Mouse (Mus musculus) liver, embryonic 16.5 days (tissue): ENCODE results near the gene Kif18b. TPM values are rescaled to one million over a fixed set of nuclear protein-coding genes. Genes with fewer than 3 reads are reported as not detected.
A peak's percentile ranks its signal among the peaks of the same experiment; 100 is the strongest.

ENCODE experiments used
- ATAC-seq: fragments of 200-750 bp; cut with Nextera tagmentation; 2 replicates; pipeline ENCODE4 v1.8.0; 2017; ENCODE audit warnings: low read depth, mild to moderate bottlenecking, moderate number of reproducible peaks, moderate library complexity
- H3K27ac ChIP-seq: fragments of 300-500 bp; sonication (generic); 2 replicates; pipeline ENCODE4 v1.5.1; 2014; ENCODE audit warnings: mild to moderate bottlenecking, low read length
- H3K27me3 ChIP-seq: fragments of 300-500 bp; sonication (generic); 2 replicates; pipeline ENCODE4 v1.6.1; 2014; ENCODE audit warnings: low read depth, low read length, mixed read lengths; ENCODE audit not compliant: control insufficient read depth, insufficient read depth
- H3K36me3 ChIP-seq: fragments of 300-500 bp; sonication (generic); 2 replicates; pipeline ENCODE4 v1.6.1; 2014; ENCODE audit warnings: mild to moderate bottlenecking; ENCODE audit not compliant: control insufficient read depth, insufficient read depth
- H3K4me1 ChIP-seq: fragments of 300-500 bp; sonication (generic); 2 replicates; pipeline ENCODE4 v1.6.1; 2014; ENCODE audit warnings: low read depth, low read length, mixed read lengths; ENCODE audit not compliant: control insufficient read depth
- H3K4me2 ChIP-seq: fragments of 300-500 bp; sonication (generic); 2 replicates; pipeline ENCODE4 v1.6.1; 2014; ENCODE audit warnings: low read depth, low read length, mixed read lengths
- H3K4me3 ChIP-seq: fragments of 300-500 bp; sonication (generic); 2 replicates; pipeline ENCODE4 v1.5.1; 2014; ENCODE audit warnings: low read depth, mild to moderate bottlenecking, low read length
- H3K9ac ChIP-seq: fragments of 300-500 bp; sonication (generic); 2 replicates; pipeline ENCODE4 v1.6.1; 2014; ENCODE audit warnings: low read depth, low read length
- H3K9me3 ChIP-seq: fragments of 300-500 bp; sonication (generic); replicated peaks from 2 replicates; pipeline ENCODE4 v1.6.1; 2016; ENCODE audit warnings: low read length; ENCODE audit not compliant: control insufficient read depth
- WGBS: fragments of 180-500 bp; shearing (Covaris S2); extraction: QIAGEN DNeasy Blood & Tissue Kit; methylation state at CpG from one replicate; pipeline ENCODE4 v1.1.7; 2014; ENCODE audit not compliant: insufficient replicate concordance; 5-methylcytosine and 5-hydroxymethylcytosine counted together
- polyA plus RNA-seq: library from polyadenylated mRNA; unstranded; fragments of >200 nt; fragmentation: Nextera tagmentation; extraction: Ambion mirVana; gene quantifications from 2 replicates; pipeline ENCODE4 v1.2.1, GENCODE M21; 2015

The Kif18b gene
- polyA plus RNA-seq, 1 experiment from 2014 or later = 11.0 TPM

GRCm38 (mm10) chr11:102945306-102946264 is 20.7 kb upstream of the Kif18b start:
- H3K4me2 ChIP-seq = peak overlapping the region; percentile 46; the same call in 1 of the 2 replicates
- no peak for ATAC-seq
- WGBS = 3% methylated on average over 54 of the region's 54 CpGs
- H3K27me3 ChIP-seq = peaks cover 81% of the 10 kb centered on the region
- H3K4me1 ChIP-seq = peaks cover 11% of the 10 kb centered on the region
- no peaks in the 10 kb centered on the region for H3K9me3 ChIP-seq
- H3K27ac ChIP-seq = no peak overlapping the region
- H3K4me3 ChIP-seq = no peak overlapping the region; the same call in 1 of the 2 replicates
- H3K9ac ChIP-seq = no peak overlapping the region
- H3K36me3 ChIP-seq = no peaks in the 10 kb centered on the region

GRCm38 (mm10) chr11:102941236-102941635 is 16.3 kb upstream of the Kif18b start:
- H3K27me3 ChIP-seq = peaks cover 62% of the 10 kb centered on the region
- WGBS = 37% methylated on average over 6 of the region's 6 CpGs

GRCm38 (mm10) chr11:102939024-102939675 is 14.2 kb upstream of the Kif18b start:
- Histone ChIP-seq H3K36me3 (no peaks in the 10 kb centered on the region), H3K9ac (no peak overlapping the region), H3K27ac (no peak overlapping the region), H3K4me1 (no peaks in the 10 kb centered on the region; the same call in 1 of the 2 replicates), H3K4me2 (no peak overlapping the region), H3K27me3 (peaks cover 44% of the 10 kb centered on the region), H3K4me3 (no peak overlapping the region), H3K9me3 (no peaks in the 10 kb centered on the region)
- 15% methylated on average over 13 of the region's 13 CpGs for WGBS
- ATAC-seq = no peak

More at GRCm38 (mm10) chr11:102941236-102941635, 16.3 kb upstream of the Kif18b start:
- H3K4me1 ChIP-seq = peaks cover 4% of the 10 kb centered on the region
- no peak for ATAC-seq
- H3K4me3 ChIP-seq = no peak overlapping the region
- no peaks in the 10 kb centered on the region for H3K36me3 ChIP-seq
- no peaks in the 10 kb centered on the region for H3K9me3 ChIP-seq
- H3K9ac ChIP-seq = no peak overlapping the region
- H3K27ac ChIP-seq = no peak overlapping the region
- H3K4me2 ChIP-seq = no peak overlapping the region

- no peak overlapping the region for H3K9ac ChIP-seq
- H3K4me1 ChIP-seq = no peaks in the 10 kb centered on the region; the same call in 1 of the 2 replicates
- peaks cover 31% of the 10 kb centered on the region for H3K27me3 ChIP-seq
- H3K4me3 ChIP-seq = no peak overlapping the region
- 50% methylated on average over 3 of the region's 3 CpGs for WGBS
- ATAC-seq = no peak
- H3K4me2 ChIP-seq = no peak overlapping the region
- no peak overlapping the region for H3K27ac ChIP-seq
- H3K9me3 ChIP-seq = no peaks in the 10 kb centered on the region
- no peaks in the 10 kb centered on the region for H3K36me3 ChIP-seq
Measured at GRCm38 (mm10) chr11:102937529-102938182, 12.7 kb upstream of the Kif18b start.

DNA sequence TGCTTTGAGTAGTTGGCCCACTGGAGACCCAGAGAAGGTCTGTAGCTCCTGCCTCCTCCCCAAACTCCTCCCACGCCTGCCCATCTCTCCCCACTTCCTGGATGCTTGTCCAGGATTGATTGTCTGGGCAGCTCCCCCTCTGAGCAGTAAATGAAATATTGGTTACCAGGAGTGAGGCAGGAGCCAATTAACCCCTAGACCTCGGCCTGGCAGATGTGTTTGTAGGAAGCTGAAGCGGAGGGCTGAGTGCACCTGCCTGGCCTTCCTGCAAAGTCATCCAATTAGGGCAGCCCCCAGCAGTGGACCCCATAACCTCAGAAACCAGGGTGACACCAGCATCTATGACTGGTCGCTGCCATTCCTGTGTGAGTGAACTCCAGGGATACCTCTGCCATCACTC is 11.3 kb upstream of the Kif18b start:
- Histone ChIP-seq H3K4me1 (no peaks in the 10 kb centered on the region; the same call in 1 of the 2 replicates), H3K9me3 (no peaks in the 10 kb centered on the region), H3K4me2 (no peak overlapping the region), H3K9ac (no peak overlapping the region), H3K4me3 (no peak overlapping the region), H3K27ac (no peak overlapping the region), H3K27me3 (peaks cover 28% of the 10 kb centered on the region), H3K36me3 (no peaks in the 10 kb centered on the region)
- WGBS = 42% methylated on average over 4 of the region's 4 CpGs
- ATAC-seq = no peak

DNA sequence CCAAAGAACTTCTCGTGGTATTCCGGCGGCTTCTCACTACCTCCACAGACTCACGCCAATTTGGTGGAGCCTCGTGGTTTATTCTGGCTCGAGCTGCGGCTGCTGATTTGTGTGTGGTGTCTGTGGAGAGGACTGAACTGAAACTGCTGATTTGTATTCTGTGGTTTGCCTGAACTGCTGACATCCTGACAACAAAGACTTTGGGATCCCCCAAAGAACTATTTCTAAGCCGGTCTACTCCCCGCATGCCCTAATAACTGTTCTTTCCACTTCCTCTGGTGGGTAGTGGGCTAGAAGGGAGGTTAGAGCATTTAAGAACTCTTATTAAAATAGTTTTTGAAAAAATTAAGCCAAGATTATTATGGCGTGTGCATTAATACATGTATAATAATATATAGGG is 5.7 kb upstream of the Kif18b start:
- whole genome bisulfite sequencing = 55% methylated on average over 10 of the region's 10 CpGs
- no peak for ATAC-seq
- H3K27me3 ChIP-seq = peaks cover 10% of the 10 kb centered on the region
- H3K4me1 ChIP-seq = no peaks in the 10 kb centered on the region
- H3K36me3 ChIP-seq = no peaks in the 10 kb centered on the region
- H3K27ac ChIP-seq = no peak overlapping the region
- no peaks in the 10 kb centered on the region for H3K9me3 ChIP-seq
- no peak overlapping the region for H3K9ac ChIP-seq
- no peak overlapping the region for H3K4me2 ChIP-seq
- H3K4me3 ChIP-seq = no peak overlapping the region

GRCm38 (mm10) chr11:102925351-102925717 is 410 bp upstream of the Kif18b start:
- Histone ChIP-seq H3K4me1 (peaks cover 18% of the 10 kb centered on the region), H3K27me3 (0 out of 2 replicates have a peak, but pooled peaks cover under 1% of the 10 kb centered on the region), H3K4me3 (peak overlapping the region; percentile 94), H3K27ac (peak overlapping the region; percentile 97), H3K9ac (peak overlapping the region; percentile 95), H3K36me3 (peaks cover 9% of the 10 kb centered on the region), H3K4me2 (peak overlapping the region; percentile 63), H3K9me3 (no peaks in the 10 kb centered on the region)
- whole genome bisulfite sequencing = under 1% methylated on average over 10 of the region's 10 CpGs
- ATAC-seq = peak; percentile 25

- 87% methylated on average over 6 of the region's 6 CpGs for WGBS
- H3K4me2 ChIP-seq = no peak overlapping the region
- peaks cover 18% of the 10 kb centered on the region for H3K4me1 ChIP-seq
- no peaks in the 10 kb centered on the region for H3K9me3 ChIP-seq
- 0 out of 2 replicates have a peak overlapping the region, but pooled peaks have one; percentile 10 for H3K27ac ChIP-seq
- no peaks in the 10 kb centered on the region for H3K27me3 ChIP-seq
- no peak for ATAC-seq
- H3K36me3 ChIP-seq = peaks cover 10% of the 10 kb centered on the region
- H3K4me3 ChIP-seq = no peak overlapping the region
- no peak overlapping the region for H3K9ac ChIP-seq
Measured at GRCm38 (mm10) chr11:102921491-102921890, 3.4 kb downstream of the Kif18b start.
